Mouse (Mus musculus) bone marrow macrophage, adult 2 months (primary cell): Measurements from ENCODE around the gene Agap1.

Experiments
- CTCF ChIP-seq: IDR thresholded peaks from 2 replicates; pipeline ENCODE4 v1.5.1; 2012; ENCODE audit warnings: low read depth, mild to moderate bottlenecking, low read length, moderate library complexity
- POLR2A ChIP-seq: IDR thresholded peaks from 2 replicates; pipeline ENCODE4 v1.6.1; 2012; ENCODE audit warnings: mild to moderate bottlenecking, low read depth, low read length, borderline replicate concordance

GRCm38 (mm10) chr1:89718782-89719403, 264.3 kb downstream of the Agap1 start:
- TF ChIP-seq POLR2A, result no peak
- TF ChIP-seq CTCF, result no peak
